In the genomic region with DNA sequence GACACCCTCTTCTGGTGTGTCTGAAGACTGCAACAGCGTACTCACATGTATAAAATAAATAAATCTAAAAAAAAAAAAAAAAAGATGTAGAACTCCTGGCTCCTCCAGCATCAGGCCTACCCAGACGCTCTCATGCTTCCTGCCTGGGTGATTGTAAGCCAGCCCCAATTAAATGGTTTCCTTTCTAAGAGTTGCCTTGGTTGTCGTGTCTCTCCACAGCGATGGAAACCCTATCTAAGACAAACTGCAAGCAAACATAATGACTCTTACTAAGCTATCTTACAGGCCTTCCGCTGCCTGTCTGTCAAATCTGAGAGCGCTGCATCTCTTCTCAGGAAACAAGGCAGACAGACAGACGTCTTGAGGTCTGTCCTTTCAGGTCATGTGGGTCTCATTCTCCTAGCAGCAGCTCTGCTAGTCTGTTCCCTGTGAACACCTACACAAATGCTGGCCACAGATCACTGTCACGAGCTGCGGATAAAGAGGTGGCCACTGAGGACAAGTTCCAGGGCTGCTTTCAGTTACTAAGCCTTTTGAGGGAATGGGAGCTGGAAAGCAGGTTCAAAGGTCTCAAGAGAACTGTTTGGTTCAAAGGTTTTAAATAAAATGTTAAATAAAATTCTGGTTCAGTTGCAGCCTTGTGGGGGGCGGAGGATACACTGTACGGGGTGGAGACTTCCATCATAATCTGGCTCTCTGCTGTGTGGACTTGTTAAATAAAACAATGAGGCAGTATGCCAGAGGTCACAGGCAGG, we compare ENCODE assay signal across 12 mouse cellular contexts. TPM values are rescaled to one million over a fixed set of nuclear protein-coding genes. Genes with fewer than 3 reads are reported as not detected.
DNase-seq lines count a peak whose midpoint lies in the region; ATAC-seq and TF ChIP-seq lines count a peak whose summit lies in the region.
"Had no signal": no experiment of that assay in that cellular context is flagged by ENCODE, and none has a peak within 500 bp of the region (broad histone marks: within the 10 kb centered on the region; RNA-seq: fewer than 3 reads in every experiment).

No protein-coding gene starts in this region.

- H3K27ac ChIP-seq in kidney, adult 2 months (ENCODE audit: insufficient read depth, low read depth, low read length): peak overlapping the region; percentile 33; the same call in 1 of the 2 replicates
- H3K27ac ChIP-seq in kidney, embryonic 15.5 days: no peak overlapping the region
- H3K27ac ChIP-seq in ES-E14 (ENCODE audit: insufficient read depth, low read depth, low read length, poor library complexity, severe bottlenecking): no peak overlapping the region; the same call in 1 of the 2 replicates
- peak overlapping the region; percentile 13; the same call in 1 of the 2 replicates for H3K27ac ChIP-seq in liver, embryonic 13.5 days
- H3K27ac ChIP-seq: embryonic facial prominence, embryonic 12.5 days; hindbrain, embryonic 13.5 days had no signal

- peak; percentile 86 for DNase-seq in kidney, adult 2 months
- DNase-seq in ES-E14 (ENCODE audit: low read depth, low spot score) (no peak), R1 (ENCODE audit: low read depth, low spot score) (peak; percentile 73)
- DNase-seq in liver, embryonic 13.5 days: no peak
- no peak for DNase-seq in cerebellum, adult 9-11 months
- DNase-seq in spleen, adult 12 weeks (ENCODE audit: low spot score): no peak
- DNase-seq: gastrocnemius, postnatal 14 days; lung, postnatal 10 days had no signal

- no peak overlapping the region for H3K4me2 ChIP-seq in kidney, embryonic 15.5 days
- no peak overlapping the region for H3K4me2 ChIP-seq in liver, embryonic 13.5 days
- H3K4me2 ChIP-seq: embryonic facial prominence, embryonic 12.5 days; hindbrain, embryonic 13.5 days had no signal

- H3K9me3 ChIP-seq in kidney, embryonic 15.5 days (replicated peaks): no peaks in the 10 kb centered on the region
- no peaks in the 10 kb centered on the region for H3K9me3 ChIP-seq in ES-E14 (ENCODE audit: control insufficient read depth, insufficient read depth, low read depth, low read length)
- H3K9me3 ChIP-seq in liver, embryonic 13.5 days (replicated peaks): no peaks in the 10 kb centered on the region
- H3K9me3 ChIP-seq: embryonic facial prominence, embryonic 12.5 days; hindbrain, embryonic 13.5 days had no signal

- H3K36me3 ChIP-seq in kidney, adult 2 months (ENCODE audit: control insufficient read depth, insufficient read depth, low read length): no peaks in the 10 kb centered on the region
- H3K36me3 ChIP-seq in kidney, embryonic 15.5 days: no peaks in the 10 kb centered on the region
- no peaks in the 10 kb centered on the region for H3K36me3 ChIP-seq in ES-E14 (ENCODE audit: control insufficient read depth, insufficient read depth, low read length, poor library complexity, severe bottlenecking)
- no peaks in the 10 kb centered on the region for H3K36me3 ChIP-seq in liver, embryonic 13.5 days
- H3K36me3 ChIP-seq: embryonic facial prominence, embryonic 12.5 days; hindbrain, embryonic 13.5 days had no signal

- TF ChIP-seq CTCF in kidney, adult 2 months (conservative IDR thresholded peaks at IDR 0.05; ENCODE audit: insufficient read depth, insufficient read length, low read depth, low read length): no peak

- 71% methylated on average over 11 of the region's 11 CpGs for WGBS in kidney, adult 2 months
- WGBS in kidney, embryonic 15.5 days: 76% methylated on average over 11 of the region's 11 CpGs
- WGBS in liver, embryonic 13.5 days (ENCODE audit: insufficient replicate concordance): 44% methylated on average over 11 of the region's 11 CpGs

- H3K4me3 ChIP-seq in kidney, adult 2 months (ENCODE audit: insufficient read depth, low read depth, low read length): no peak overlapping the region
- no peak overlapping the region for H3K4me3 ChIP-seq in kidney, embryonic 15.5 days (replicated peaks)
- no peak overlapping the region for H3K4me3 ChIP-seq in ES-E14 (ENCODE audit: insufficient read depth in 1 of 2, low read depth in 1 of 2, low read length in 2 of 2, poor library complexity in 1 of 2, severe bottlenecking in 1 of 2)
- H3K4me3 ChIP-seq in liver, embryonic 13.5 days (replicated peaks): no peak overlapping the region
- H3K4me3 ChIP-seq: embryonic facial prominence, embryonic 12.5 days; hindbrain, embryonic 13.5 days had no signal

- H3K27me3 ChIP-seq in kidney, adult 2 months (replicated peaks; ENCODE audit: control insufficient read depth, insufficient read depth, low read length): no peaks in the 10 kb centered on the region
- no peaks in the 10 kb centered on the region for H3K27me3 ChIP-seq in kidney, embryonic 15.5 days
- peaks cover 21% of the 10 kb centered on the region for H3K27me3 ChIP-seq in liver, embryonic 13.5 days
- H3K27me3 ChIP-seq: CH12.LX; embryonic facial prominence, embryonic 12.5 days had no signal

- no peak overlapping the region for H3K9ac ChIP-seq in kidney, embryonic 15.5 days
- H3K9ac ChIP-seq in ES-E14 (ENCODE audit: insufficient read depth, low read depth, low read length, poor library complexity, severe bottlenecking): peak overlapping the region; percentile 7; the same call in 1 of the 2 replicates
- no peak overlapping the region for H3K9ac ChIP-seq in liver, embryonic 13.5 days
- H3K9ac ChIP-seq: embryonic facial prominence, embryonic 12.5 days; hindbrain, embryonic 13.5 days had no signal

- in situ Hi-C loops in ES-E14 (cut with MboI; ENCODE audit: low sequenced_read_pairs in 2 of 2, unreplicated experiment in 2 of 2): no loop called here

- ATAC-seq in kidney, embryonic 15.5 days (replicated peaks; ENCODE audit: low FRiP score): no peak
- peak; percentile 58; the same call in 1 of the 2 replicates for ATAC-seq in liver, embryonic 13.5 days (ENCODE audit: low read depth)

- peaks cover 4% of the 10 kb centered on the region; the same call in 1 of the 2 replicates for H3K4me1 ChIP-seq in kidney, adult 2 months (ENCODE audit: control insufficient read depth, insufficient read depth, low read length)
- H3K4me1 ChIP-seq in kidney, embryonic 15.5 days: peaks cover 14% of the 10 kb centered on the region
- peaks cover 9 to 12% of the 10 kb centered on the region in 2 experiments; a peak in 3 of 4 replicates for H3K4me1 ChIP-seq in ES-E14 (ENCODE audit: control insufficient read depth in 2 of 2, insufficient read depth in 2 of 2, low read length in 2 of 2, poor library complexity in 1 of 2)
- H3K4me1 ChIP-seq in liver, embryonic 13.5 days (replicated peaks): peaks cover 5% of the 10 kb centered on the region; the same call in 1 of the 2 replicates
- H3K4me1 ChIP-seq: hindbrain, embryonic 13.5 days had no signal

- no peak for TF ChIP-seq POLR2A in kidney, adult 2 months (IDR thresholded peaks at IDR 0.05; ENCODE audit: low read depth, low read length)

TF ChIP-seq in ES-E14, 5 proteins besides CTCF, POLR2A, EP300 and RAD21:
- 0 out of 2 replicates have a peak, but pooled peaks have one; percentile 33 for TF ChIP-seq ZNF384 (IDR thresholded peaks at IDR 0.05; ENCODE audit: low read depth, low read length)
- TF ChIP-seq HCFC1 (IDR thresholded peaks at IDR 0.05; ENCODE audit: borderline replicate concordance, insufficient read depth, low read length): no peak

RNA-seq across cellular contexts. Expression of a gene that starts 10.8 kb away (rescaled TPM):
- polyA plus RNA-seq in kidney, adult 2 months (2012; rRNA removed): 6.9 and 9.1 TPM in 2 replicates
- polyA plus RNA-seq in kidney, embryonic 15.5 days (2015; fragmentation: Nextera tagmentation; extraction: Ambion mirVana): 28.4 and 29.4 TPM in 2 replicates
- 10.5 and 13.8 TPM in 2 replicates for total RNA-seq in ES-E14 (2012; rRNA removed)
- polyA plus RNA-seq in liver, embryonic 13.5 days (2015; fragmentation: Nextera tagmentation; extraction: Ambion mirVana): 23.4 and 30.3 TPM in 2 replicates

Comparison
In these comparisons a context has a peak if more than half of its experiments do, and no peak if none do; other contexts are left out.
1. H3K27ac ChIP-seq: peak in kidney, adult 2 months (single experiment) and liver, embryonic 13.5 days (single experiment); none in kidney, embryonic 15.5 days (single experiment) and ES-E14 (single experiment).
2. DNase-seq: peak in kidney, adult 2 months (single experiment) and R1 (single experiment); none in ES-E14 (single experiment), liver, embryonic 13.5 days (single experiment), cerebellum, adult 9-11 months (single experiment) and spleen, adult 12 weeks (single experiment).